Mouse (Mus musculus): ENCODE measurements around the gene 1700037H04Rik. TPM values are rescaled to one million over a fixed set of nuclear protein-coding genes. Genes with fewer than 3 reads are reported as not detected.

Gene 1700037H04Rik
- total and polyA plus RNA-seq, 2 experiments from 2014 or later = 44.8 to 60.4 TPM

DNA sequence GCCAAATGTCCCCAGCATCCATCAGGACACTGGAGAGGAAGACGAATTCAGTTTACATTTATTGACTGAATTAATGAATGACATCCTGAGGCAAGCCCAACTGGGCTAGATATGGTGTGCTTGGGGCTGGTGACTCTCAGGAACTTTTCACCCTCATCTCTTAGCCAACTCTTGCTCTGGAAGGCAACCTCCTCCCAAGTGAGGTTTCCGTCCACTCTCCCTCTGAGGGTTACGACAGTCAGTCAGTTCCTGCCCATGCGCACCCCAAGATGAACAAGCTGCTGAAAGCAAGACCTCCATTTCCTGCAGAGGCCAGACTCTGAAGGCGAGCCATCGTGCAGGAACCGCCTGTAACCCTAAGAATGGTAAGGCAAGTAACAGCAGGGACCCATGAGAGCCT is 2.9 kb downstream of the 1700037H04Rik start:
- no peak for DNase-seq (ENCODE audit: low spot score)
- 94% methylated on average over 7 of the region's 7 CpGs for WGBS
- no peak for TF ChIP-seq CTCF (IDR thresholded peaks at IDR 0.05)
- peaks cover 11% of the 10 kb centered on the region for H3K36me3 ChIP-seq (ENCODE audit: insufficient read depth, low read length)
- H3K9me3 ChIP-seq (ENCODE audit: low read length) = no peaks in the 10 kb centered on the region
- no peak overlapping the region for H3K27ac ChIP-seq (ENCODE audit: low read depth, low read length)
- peaks cover 8% of the 10 kb centered on the region; the same call in 1 of the 2 replicates for H3K4me1 ChIP-seq (ENCODE audit: insufficient read depth, low read length)
- H3K4me2 ChIP-seq (ENCODE audit: low read depth, low read length, poor library complexity, severe bottlenecking) = no peak overlapping the region
- no peak overlapping the region for H3K4me3 ChIP-seq (ENCODE audit: low read depth, low read length)
- no peaks in the 10 kb centered on the region for H3K27me3 ChIP-seq (ENCODE audit: insufficient read depth, low read length)
- no peak for ATAC-seq (ENCODE audit: low FRiP score)
- H3K9ac ChIP-seq (replicated peaks; ENCODE audit: low read length, poor library complexity, severe bottlenecking) = no peak overlapping the region

DNA sequence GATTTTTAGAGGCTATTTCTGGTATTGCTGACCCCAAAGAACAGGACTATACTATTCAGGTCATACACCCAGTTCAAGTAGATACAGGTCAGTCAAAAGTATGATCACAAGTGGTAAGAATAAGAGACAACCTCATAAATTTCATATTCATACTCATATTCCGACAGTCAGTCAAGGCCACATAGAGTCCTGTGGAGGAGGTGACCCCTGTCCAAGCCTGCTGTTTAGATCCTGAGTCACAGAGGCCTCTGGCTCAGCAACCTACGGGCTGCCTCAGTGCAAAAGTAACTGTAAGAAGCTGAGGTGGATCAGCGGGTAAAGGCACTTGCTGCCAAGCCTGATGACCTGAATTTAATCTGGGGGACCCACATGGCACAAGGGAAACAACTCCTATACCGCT is 5.8 kb downstream of the 1700037H04Rik start:
- DNase-seq (ENCODE audit: low spot score) (no peak), ATAC-seq (ENCODE audit: low FRiP score) (no peak)
- Histone ChIP-seq H3K4me1 (ENCODE audit: insufficient read depth, low read length) (peaks cover 8% of the 10 kb centered on the region; the same call in 1 of the 2 replicates), H3K9ac (replicated peaks; ENCODE audit: low read length, poor library complexity, severe bottlenecking) (no peak overlapping the region), H3K27ac (ENCODE audit: low read depth, low read length) (no peak overlapping the region), H3K4me3 (ENCODE audit: low read depth, low read length) (no peak overlapping the region), H3K27me3 (ENCODE audit: insufficient read depth, low read length) (no peaks in the 10 kb centered on the region), H3K4me2 (ENCODE audit: low read depth, low read length, poor library complexity, severe bottlenecking) (no peak overlapping the region), H3K9me3 (ENCODE audit: low read length) (no peaks in the 10 kb centered on the region), H3K36me3 (ENCODE audit: insufficient read depth, low read length) (peaks cover 29% of the 10 kb centered on the region)
- no peak for TF ChIP-seq CTCF (IDR thresholded peaks at IDR 0.05)
- 87% methylated on average over 4 of the region's 4 CpGs for WGBS

DNA sequence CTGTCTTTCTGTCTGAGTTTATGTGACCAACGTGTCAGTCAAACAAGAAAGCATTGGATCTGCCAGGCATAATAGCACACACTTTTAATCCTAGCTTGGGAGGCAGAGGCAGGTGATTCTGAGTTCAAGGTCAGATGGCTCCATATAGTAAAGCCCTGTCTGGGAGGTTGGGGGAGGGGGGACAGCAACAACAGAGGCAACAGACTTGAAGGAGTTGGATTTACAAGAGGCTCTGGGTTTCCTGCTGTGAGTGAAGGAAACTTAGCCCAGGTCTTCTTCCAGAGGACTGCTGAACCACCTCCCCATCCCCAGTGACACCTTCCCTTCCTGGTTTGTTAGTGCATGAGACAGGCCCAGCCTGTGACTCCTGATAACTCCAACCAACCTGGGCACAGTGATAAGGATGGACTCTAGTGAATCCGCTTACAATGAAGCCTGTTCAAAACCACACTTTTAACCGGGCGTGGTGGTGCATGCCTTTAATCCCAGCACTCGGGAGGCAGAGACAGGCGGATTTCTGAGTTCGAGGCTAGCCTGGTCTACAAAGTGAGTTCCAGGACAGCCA is 7.6 kb downstream of the 1700037H04Rik start:
- no peak overlapping the region for H3K9ac ChIP-seq (replicated peaks; ENCODE audit: low read length, poor library complexity, severe bottlenecking)
- H3K4me2 ChIP-seq (ENCODE audit: low read depth, low read length, poor library complexity, severe bottlenecking) = no peak overlapping the region
- ATAC-seq (ENCODE audit: low FRiP score) = no peak
- H3K4me3 ChIP-seq (ENCODE audit: low read depth, low read length) = no peak overlapping the region
- no peak for DNase-seq (ENCODE audit: low spot score)
- no peak for TF ChIP-seq CTCF (IDR thresholded peaks at IDR 0.05)
- no peaks in the 10 kb centered on the region for H3K27me3 ChIP-seq (ENCODE audit: insufficient read depth, low read length)
- no peaks in the 10 kb centered on the region for H3K9me3 ChIP-seq (ENCODE audit: low read length)
- H3K4me1 ChIP-seq (ENCODE audit: insufficient read depth, low read length) = no peaks in the 10 kb centered on the region
- 99% methylated on average over 7 of the region's 7 CpGs for WGBS
- H3K36me3 ChIP-seq (ENCODE audit: insufficient read depth, low read length) = peaks cover 47% of the 10 kb centered on the region
- no peak overlapping the region for H3K27ac ChIP-seq (ENCODE audit: low read depth, low read length)

DNA sequence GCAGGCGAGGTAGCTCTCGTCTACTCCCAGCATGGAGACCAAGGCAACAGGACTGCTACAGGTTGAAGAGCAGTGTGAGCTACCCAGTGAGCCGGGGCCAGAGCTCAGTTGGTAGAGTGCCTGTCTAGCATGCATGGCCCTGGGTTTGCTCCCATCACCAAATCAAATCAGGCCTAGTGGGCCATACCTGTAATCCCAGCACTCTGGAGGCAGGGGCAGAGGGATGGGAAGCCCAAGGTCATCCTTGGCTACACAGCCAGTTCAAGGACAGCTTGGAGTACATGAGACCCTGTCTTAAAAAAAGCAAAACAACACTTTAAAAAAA is 10.7 kb downstream of the 1700037H04Rik start:
- H3K9ac ChIP-seq (replicated peaks; ENCODE audit: low read length, poor library complexity, severe bottlenecking) = no peak overlapping the region
- H3K4me1 ChIP-seq (ENCODE audit: insufficient read depth, low read length) = no peaks in the 10 kb centered on the region
- no peak for TF ChIP-seq CTCF (IDR thresholded peaks at IDR 0.05)
- no peak overlapping the region for H3K4me2 ChIP-seq (ENCODE audit: low read depth, low read length, poor library complexity, severe bottlenecking)
- peaks cover 75% of the 10 kb centered on the region for H3K36me3 ChIP-seq (ENCODE audit: insufficient read depth, low read length)
- ATAC-seq (ENCODE audit: low FRiP score) = no peak
- H3K27me3 ChIP-seq (ENCODE audit: insufficient read depth, low read length) = no peaks in the 10 kb centered on the region
- no peak for DNase-seq (ENCODE audit: low spot score)
- no peak overlapping the region for H3K27ac ChIP-seq (ENCODE audit: low read depth, low read length)
- no peaks in the 10 kb centered on the region for H3K9me3 ChIP-seq (ENCODE audit: low read length)
- 94% methylated on average over 3 of the region's 3 CpGs for WGBS
- H3K4me3 ChIP-seq (ENCODE audit: low read depth, low read length) = no peak overlapping the region

DNA sequence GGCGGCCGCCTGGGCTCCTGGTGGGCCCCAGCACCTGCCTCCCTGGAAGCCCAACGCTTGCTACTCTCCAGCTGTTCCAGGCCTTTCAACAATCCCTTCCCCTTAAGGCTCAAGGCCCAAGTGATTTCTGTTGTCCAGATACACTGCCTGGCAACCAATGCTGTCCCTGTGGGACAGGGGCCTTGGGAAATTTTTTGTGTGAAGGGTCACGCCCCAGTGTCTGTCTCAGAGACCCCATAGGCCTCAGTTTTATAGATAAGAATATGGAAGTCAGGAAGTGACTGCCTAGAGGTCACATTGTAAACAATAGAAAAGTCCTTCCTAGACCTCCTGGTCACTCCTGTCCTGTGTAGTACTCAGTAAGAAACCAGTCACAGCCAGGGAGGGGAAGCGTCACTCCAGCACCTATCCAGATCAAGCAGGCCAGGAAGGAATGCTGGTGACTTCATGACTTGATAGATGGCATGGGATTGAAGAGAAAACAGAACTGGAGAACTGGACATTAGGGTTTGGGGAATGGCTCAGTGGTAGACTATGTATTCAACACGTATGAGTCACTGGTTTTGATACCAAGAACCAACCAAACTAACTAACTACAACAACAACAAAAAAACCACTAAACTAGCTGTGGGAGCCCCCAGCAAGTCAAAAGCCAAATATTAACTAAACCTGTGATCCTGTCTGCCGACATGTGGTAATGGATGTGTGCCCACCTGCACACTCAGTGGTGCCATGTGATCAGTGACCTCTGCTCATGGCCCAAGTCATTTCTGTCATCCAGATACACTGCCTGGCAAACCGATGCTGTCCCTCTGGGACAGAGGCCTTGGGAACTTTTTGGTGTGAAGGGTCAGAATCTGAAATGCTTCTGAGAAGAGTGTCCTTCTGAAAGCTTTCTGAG is 11.3 kb downstream of the 1700037H04Rik start:
- Histone ChIP-seq H3K9me3 (ENCODE audit: low read length) (no peaks in the 10 kb centered on the region), H3K4me2 (ENCODE audit: low read depth, low read length, poor library complexity, severe bottlenecking) (no peak overlapping the region), H3K27me3 (ENCODE audit: insufficient read depth, low read length) (no peaks in the 10 kb centered on the region), H3K9ac (replicated peaks; ENCODE audit: low read length, poor library complexity, severe bottlenecking) (no peak overlapping the region), H3K36me3 (ENCODE audit: insufficient read depth, low read length) (peaks cover 75% of the 10 kb centered on the region), H3K4me3 (ENCODE audit: low read depth, low read length) (no peak overlapping the region), H3K4me1 (ENCODE audit: insufficient read depth, low read length) (no peaks in the 10 kb centered on the region), H3K27ac (ENCODE audit: low read depth, low read length) (no peak overlapping the region)
- WGBS = 91% methylated on average over 8 of the region's 8 CpGs
- ATAC-seq (ENCODE audit: low FRiP score) (no peak), DNase-seq (ENCODE audit: low spot score) (no peak)
- no peak for TF ChIP-seq CTCF (IDR thresholded peaks at IDR 0.05)

DNA sequence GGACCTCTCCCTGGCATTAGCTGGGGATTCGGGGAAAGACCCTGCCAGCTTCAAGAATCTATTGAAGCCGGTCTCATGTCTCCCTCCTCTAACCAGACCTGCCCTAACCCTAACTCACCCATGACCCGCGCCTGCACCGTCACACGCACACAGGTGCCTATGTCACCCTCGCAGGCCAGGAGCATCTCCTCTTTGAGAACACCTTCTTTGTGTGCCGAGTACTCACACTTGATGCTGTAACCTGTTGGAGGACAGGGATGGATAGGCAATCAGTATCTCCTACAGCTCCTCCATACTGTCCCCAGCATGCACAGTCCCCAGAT is 12.9 kb downstream of the 1700037H04Rik start:
- peaks cover 63% of the 10 kb centered on the region for H3K36me3 ChIP-seq (ENCODE audit: insufficient read depth, low read length)
- DNase-seq (ENCODE audit: low spot score) (no peak), ATAC-seq (ENCODE audit: low FRiP score) (no peak)
- no peaks in the 10 kb centered on the region for H3K9me3 ChIP-seq (ENCODE audit: low read length)
- no peak overlapping the region for H3K9ac ChIP-seq (replicated peaks; ENCODE audit: low read length, poor library complexity, severe bottlenecking)
- H3K27me3 ChIP-seq (ENCODE audit: insufficient read depth, low read length) = no peaks in the 10 kb centered on the region
- H3K4me1 ChIP-seq (ENCODE audit: insufficient read depth, low read length) = no peaks in the 10 kb centered on the region
- H3K4me2 ChIP-seq (ENCODE audit: low read depth, low read length, poor library complexity, severe bottlenecking) = no peak overlapping the region
- no peak overlapping the region for H3K4me3 ChIP-seq (ENCODE audit: low read depth, low read length)
- H3K27ac ChIP-seq (ENCODE audit: low read depth, low read length) = no peak overlapping the region
- TF ChIP-seq CTCF (IDR thresholded peaks at IDR 0.05) = no peak
- over 99% methylated on average over 8 of the region's 8 CpGs for WGBS

Measured in midbrain, postnatal 0 days (tissue).